ENCODE assay signal across 8 mouse cellular contexts in genomic region chr9:124257200-124258066, GRCm38 (mm10). TPM values are rescaled to one million over a fixed set of nuclear protein-coding genes. Genes with fewer than 3 reads are reported as not detected.
DNase-seq lines count a peak whose midpoint lies in the region; ATAC-seq lines count a peak whose summit lies in the region.
"Had no signal": no experiment of that assay in that cellular context is flagged by ENCODE, and none has a peak within 500 bp of the region (broad histone marks: within the 10 kb centered on the region; RNA-seq: fewer than 3 reads in every experiment).

No protein-coding gene starts in this region.

- no peaks in the 10 kb centered on the region for H3K4me1 ChIP-seq in liver, embryonic 12.5 days

- no peaks in the 10 kb centered on the region for H3K36me3 ChIP-seq in liver, embryonic 12.5 days

- H3K27ac ChIP-seq in liver, embryonic 12.5 days: no peak overlapping the region
- H3K27ac ChIP-seq: macrophage had no signal

- no peak overlapping the region for H3K4me3 ChIP-seq in liver, embryonic 12.5 days

- H3K9ac ChIP-seq in liver, embryonic 12.5 days: no peak overlapping the region

- no peak overlapping the region for H3K4me2 ChIP-seq in liver, embryonic 12.5 days

- peak; percentile 17 for DNase-seq in ovary, adult 18-20 months (ENCODE audit: low spot score)
- DNase-seq in ovary, postnatal 10 days (ENCODE audit: low spot score): no peak
- peak; percentile 74 for DNase-seq in brain, embryonic 18.5 days (ENCODE audit: low read depth, low spot score)
- peak; percentile 84 for DNase-seq in gonadal fat pad, adult 2 months (ENCODE audit: low read depth)
- peak; percentile 17 to 46 for DNase-seq in spleen, postnatal 10 days (ENCODE audit: low spot score in 2 of 2)
- no peak for DNase-seq in layer of hippocampus, adult 8-10 months (ENCODE audit: low spot score in 2 of 2)

- 26% methylated on average over 1 of the region's 1 CpGs for WGBS in liver, embryonic 12.5 days (ENCODE audit: insufficient replicate concordance)

- peak; percentile 57 for ATAC-seq in liver, embryonic 12.5 days

- no peaks in the 10 kb centered on the region for H3K27me3 ChIP-seq in liver, embryonic 12.5 days (replicated peaks)

- H3K9me3 ChIP-seq in liver, embryonic 12.5 days (replicated peaks): peaks cover 12% of the 10 kb centered on the region

RNA-seq across cellular contexts. Expression of gene 2010315B03Rik, which starts 55.1 kb away (rescaled TPM):
- 5.9 and 6.5 TPM in 2 replicates for polyA plus RNA-seq in gonadal fat pad, adult 2 months (2012; rRNA removed)
- polyA plus RNA-seq in liver, embryonic 12.5 days (2016; fragmentation: Nextera tagmentation; extraction: Ambion mirVana): 3.8 and 4.1 TPM in 2 replicates
- 10 to 100 TPM; 19.4 to 22.4 (median 21.1) TPM for total RNA-seq in layer of hippocampus, adult 8-10 months (2022)

Comparison
In these comparisons a context has a peak if more than half of its experiments do, and no peak if none do; other contexts are left out.
1. DNase-seq: peak in ovary, adult 18-20 months (single experiment), brain, embryonic 18.5 days (single experiment), gonadal fat pad, adult 2 months (single experiment) and spleen, postnatal 10 days (2 of 2); none in ovary, postnatal 10 days (single experiment) and layer of hippocampus, adult 8-10 months (0 of 2).